Mouse (Mus musculus) G1E (cell line): Measurements from ENCODE around the gene Tmem144. TPM values are rescaled to one million over a fixed set of nuclear protein-coding genes. Genes with fewer than 3 reads are reported as not detected.

Experiments used
- ATAC-seq: 2 replicates; pipeline ENCODE4 v1.8.0; 2016; ENCODE audit warnings: mild to moderate bottlenecking; ENCODE audit not compliant: insufficient number of reproducible peaks, poor library complexity, low FRiP score, severe bottlenecking; ENCODE audit errors: extremely low read depth
- DNase-seq: peaks from one replicate; pipeline ENCODE4 v3.0.0; 2012; ENCODE audit warnings: low spot score
- H3K27me3 ChIP-seq: 2 replicates; pipeline ENCODE4 v1.6.1; 2012; ENCODE audit warnings: mild to moderate bottlenecking, low read length, inconsistent platforms; ENCODE audit not compliant: insufficient read depth
- H3K36me3 ChIP-seq: replicated peaks from 2 replicates; pipeline ENCODE3; 2012; ENCODE audit warnings: mild to moderate bottlenecking, inconsistent platforms
- H3K4me1 ChIP-seq: 2 replicates; pipeline ENCODE4 v1.6.1; 2012; ENCODE audit warnings: low read depth, low read length, inconsistent platforms, mixed read lengths; ENCODE audit not compliant: insufficient read depth
- H3K4me3 ChIP-seq: 2 replicates; pipeline ENCODE4 v1.5.1; 2012; ENCODE audit warnings: low read depth, mild to moderate bottlenecking, inconsistent platforms, low read length, moderate library complexity, mixed read lengths
- H3K9me3 ChIP-seq: replicated peaks from 2 replicates; pipeline ENCODE4 v1.6.1; 2012; ENCODE audit warnings: inconsistent platforms
- CTCF ChIP-seq: IDR thresholded peaks from 2 replicates; pipeline ENCODE4 v1.5.1; 2012; ENCODE audit warnings: low read depth, low read length, inconsistent platforms, mixed read lengths
- GATA1 ChIP-seq: IDR thresholded peaks from 2 replicates; pipeline ENCODE4 v1.6.1; 2012; ENCODE audit warnings: borderline replicate concordance, low read length, inconsistent platforms, mixed read lengths
- GATA2 ChIP-seq: IDR thresholded peaks from 2 replicates; pipeline ENCODE4 v1.6.1; 2012; ENCODE audit warnings: low read depth, low read length, inconsistent platforms, borderline replicate concordance
- POLR2AphosphoS5 ChIP-seq: IDR thresholded peaks from 2 replicates; pipeline ENCODE4 v1.6.1; 2012; ENCODE audit warnings: low read depth, low read length, inconsistent platforms; ENCODE audit not compliant: insufficient replicate concordance
- TAL1 ChIP-seq: conservative IDR thresholded peaks from 2 replicates; pipeline ENCODE4 v1.6.1; 2012; ENCODE audit warnings: low read depth, low read length, inconsistent platforms, mixed read lengths
- polyA plus RNA-seq: library from polyadenylated mRNA; stranded (reverse); fragments of >175 nt; gene quantifications from 2 replicates; pipeline ENCODE4 v1.2.3, GENCODE M21; 2012
- total RNA-seq, 2 experiments: library from RNA; stranded (forward) in 1 of 2; stranded (reverse) in 1 of 2; fragments of 200-1000 nt in 1 of 2; fragments of >200 nt in 1 of 2; fragmentation: Nextera tagmentation in 1 of 2; gene quantifications; 2 replicates each; pipeline ENCODE4 v1.2.3; 2014 to 2017

Tmem144 gene
- total RNA-seq (2014; fragmentation: Nextera tagmentation) (10.5 and 12.6 TPM in 2 replicates), total RNA-seq (2017) (34.7 and 42.9 TPM in 2 replicates), polyA plus RNA-seq (0.21 and 0.63 TPM in 2 replicates)

DNA sequence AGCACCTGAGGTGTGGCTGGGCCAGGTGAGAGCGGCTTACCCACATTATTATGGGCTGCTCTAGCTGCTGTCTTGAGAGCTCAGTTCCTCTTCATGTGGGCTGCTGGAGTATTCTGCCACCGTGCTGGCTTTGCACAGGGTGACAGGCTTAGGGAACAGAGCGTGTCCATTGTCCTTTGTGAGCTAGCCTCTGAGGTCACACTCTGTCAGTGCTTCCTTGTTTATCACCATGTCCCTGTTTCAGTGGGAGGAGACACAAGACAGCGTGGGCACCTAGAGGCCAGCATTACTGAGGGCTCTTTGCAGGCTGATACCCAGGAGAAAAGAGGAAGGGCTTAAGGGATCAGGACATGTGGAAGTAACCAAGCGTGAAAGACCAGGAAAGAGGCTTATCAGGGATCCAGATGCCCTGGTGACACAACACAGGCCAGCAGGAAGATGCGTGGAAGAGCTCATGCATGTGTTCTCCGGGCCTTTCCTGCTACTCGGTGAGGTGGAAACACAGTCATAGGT lies at the start of gene Tmem144:
TSS of gene Tmem144 (minus strand) at position 120 of the 513 bp plus-strand sequence.
- Histone ChIP-seq H3K4me3 (peak within 1 kb of the TSS; percentile 55; the same call in 1 of the 2 replicates), H3K36me3 (no peaks in the 10 kb centered on the region), H3K27me3 (no peaks in the 10 kb centered on the region), H3K4me1 (peaks cover 77% of the 10 kb centered on the region), H3K9me3 (no peaks in the 10 kb centered on the region)
- DNase-seq (peak; percentile 55), ATAC-seq (peak; percentile 81)
- TF ChIP-seq CTCF (no peak), TAL1 (peak; percentile 62; the same call in 1 of the 2 replicates), GATA1 (no peak), GATA2 (no peak), POLR2AphosphoS5 (no peak)

DNA sequence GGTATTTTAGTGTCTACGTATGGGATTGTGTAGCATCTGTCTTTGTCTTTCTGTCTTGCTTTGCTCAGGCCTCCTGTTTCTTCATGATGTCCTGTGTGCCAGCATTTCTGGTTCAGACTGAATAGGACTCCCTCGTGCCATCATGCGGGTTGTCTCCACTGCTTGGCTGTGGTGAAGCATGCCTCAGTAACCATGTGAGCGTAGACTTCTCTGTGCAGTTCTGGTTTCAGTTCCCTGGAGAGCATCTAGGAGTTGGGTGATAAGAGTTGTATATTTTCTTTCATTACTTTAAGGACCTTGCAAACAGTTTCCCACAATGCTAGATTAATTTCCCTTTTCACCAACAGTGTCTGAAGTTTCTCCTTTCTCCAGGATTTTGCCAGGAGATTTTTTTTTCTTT lies 49.2 kb upstream of the Tmem144 start:
- Histone ChIP-seq H3K4me1 (peaks cover 71% of the 10 kb centered on the region), H3K27me3 (no peaks in the 10 kb centered on the region), H3K4me3 (no peak overlapping the region; the same call in 1 of the 2 replicates), H3K9me3 (no peaks in the 10 kb centered on the region), H3K36me3 (peaks cover 61% of the 10 kb centered on the region)
- DNase-seq (no peak), ATAC-seq (no peak)
- no peak for TF ChIP-seq GATA1
- TF ChIP-seq GATA2: no peak
- TF ChIP-seq CTCF: no peak
- TF ChIP-seq TAL1: no peak
- no peak for TF ChIP-seq POLR2AphosphoS5

DNA sequence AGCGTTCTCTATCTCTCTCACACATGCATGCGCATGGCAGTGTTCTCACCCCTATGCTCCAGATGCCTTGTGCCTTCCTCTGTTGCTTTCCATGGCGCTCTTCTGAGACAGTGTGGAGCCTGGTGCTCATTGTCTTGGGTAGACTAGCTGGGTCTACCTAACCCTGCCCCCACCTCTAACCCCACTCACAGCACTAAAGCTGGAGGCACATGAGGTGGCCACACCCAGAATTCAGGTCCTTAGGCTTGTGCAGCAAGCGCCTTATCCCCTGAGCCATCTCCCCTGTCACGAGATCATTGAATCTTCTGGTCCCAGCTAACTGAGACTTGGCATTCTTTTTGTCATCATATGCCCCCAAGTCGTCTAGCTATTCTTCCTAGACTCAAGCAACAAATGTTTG lies 48.7 kb upstream of the Tmem144 start:
- TF ChIP-seq POLR2AphosphoS5 (no peak), CTCF (no peak), GATA2 (no peak), GATA1 (no peak), TAL1 (no peak)
- H3K27me3 ChIP-seq: no peaks in the 10 kb centered on the region
- ATAC-seq: peak; percentile 88
- H3K4me3 ChIP-seq: peak overlapping the region; percentile 27; the same call in 1 of the 2 replicates
- DNase-seq: no peak
- peaks cover 67% of the 10 kb centered on the region for H3K4me1 ChIP-seq
- H3K36me3 ChIP-seq: peaks cover 61% of the 10 kb centered on the region
- no peaks in the 10 kb centered on the region for H3K9me3 ChIP-seq

DNA sequence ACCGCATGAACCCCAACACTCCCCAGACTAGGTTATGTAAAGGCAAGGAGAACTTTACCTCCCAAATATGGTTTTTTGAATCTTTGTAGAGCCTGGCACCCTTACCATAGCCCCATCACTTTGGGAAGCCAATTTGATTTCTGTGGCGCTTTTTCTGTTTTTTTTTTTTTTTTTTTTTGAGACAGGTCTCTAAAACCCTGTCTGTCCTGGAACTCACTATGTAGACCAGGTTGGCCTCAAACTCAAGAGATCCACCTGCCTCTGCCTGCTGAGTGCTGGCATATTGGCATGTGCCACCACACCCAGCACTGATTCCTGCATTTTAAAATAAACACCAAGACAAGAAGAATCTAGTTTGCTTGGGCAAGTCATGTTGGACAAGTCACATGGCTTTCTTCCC lies 47.9 kb upstream of the Tmem144 start:
- Histone ChIP-seq H3K4me1 (peaks cover 60% of the 10 kb centered on the region), H3K36me3 (peaks cover 66% of the 10 kb centered on the region), H3K4me3 (no peak overlapping the region), H3K9me3 (no peaks in the 10 kb centered on the region), H3K27me3 (no peaks in the 10 kb centered on the region)
- ATAC-seq (no peak), DNase-seq (no peak)
- TF ChIP-seq GATA1 (no peak), CTCF (no peak), GATA2 (no peak), POLR2AphosphoS5 (no peak), TAL1 (no peak)

DNA sequence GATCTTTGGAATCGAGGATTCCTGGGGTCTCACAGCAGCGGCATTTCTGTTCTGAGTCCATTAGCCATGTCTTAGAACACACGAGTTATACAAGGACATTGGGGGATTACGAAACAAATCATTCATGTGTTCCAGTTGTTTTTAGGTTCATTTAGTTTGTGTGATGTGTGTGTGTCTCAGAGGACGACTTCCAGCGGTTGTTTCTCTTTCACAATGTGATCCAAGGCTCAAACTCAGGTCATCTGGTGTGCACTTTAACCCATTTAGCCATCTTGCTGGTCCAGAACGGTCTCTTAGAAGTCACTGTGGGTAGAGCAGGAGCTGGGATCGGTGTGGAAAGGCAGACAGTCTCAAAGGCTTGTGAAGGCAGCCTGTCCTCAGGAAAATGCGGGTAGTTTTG lies 47.3 kb upstream of the Tmem144 start:
- peaks cover 64% of the 10 kb centered on the region for H3K36me3 ChIP-seq
- no peaks in the 10 kb centered on the region for H3K9me3 ChIP-seq
- DNase-seq (no peak), ATAC-seq (no peak)
- peaks cover 54% of the 10 kb centered on the region for H3K4me1 ChIP-seq
- H3K4me3 ChIP-seq: no peak overlapping the region
- no peak for TF ChIP-seq CTCF
- TF ChIP-seq TAL1: no peak
- TF ChIP-seq POLR2AphosphoS5: no peak
- no peak for TF ChIP-seq GATA2
- no peak for TF ChIP-seq GATA1
- H3K27me3 ChIP-seq: no peaks in the 10 kb centered on the region

DNA sequence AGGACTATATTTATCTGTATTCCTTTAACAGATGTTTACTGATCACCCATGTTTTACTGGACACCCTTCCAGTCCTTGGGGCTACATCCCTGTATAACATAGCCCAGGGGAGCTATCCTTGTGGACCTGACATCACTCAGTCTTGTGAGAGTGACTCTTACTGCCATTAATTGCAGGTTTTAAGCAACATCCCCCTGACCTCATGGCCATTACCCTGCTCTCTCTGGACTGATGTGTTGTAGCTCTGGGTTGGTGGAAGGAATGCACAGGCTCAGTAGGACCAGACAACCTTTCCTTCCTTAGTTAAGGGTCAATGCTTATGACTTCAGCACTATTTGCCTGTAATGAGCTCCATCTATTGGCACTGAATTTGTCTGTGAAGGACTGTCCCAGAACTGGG lies 45.9 kb upstream of the Tmem144 start:
- TF ChIP-seq GATA1: no peak
- no peak for TF ChIP-seq CTCF
- TF ChIP-seq POLR2AphosphoS5: no peak
- TF ChIP-seq GATA2: no peak
- TF ChIP-seq TAL1: no peak
- Histone ChIP-seq H3K27me3 (no peaks in the 10 kb centered on the region), H3K9me3 (no peaks in the 10 kb centered on the region), H3K4me1 (peaks cover 42% of the 10 kb centered on the region), H3K4me3 (no peak overlapping the region), H3K36me3 (peaks cover 58% of the 10 kb centered on the region)
- no peak for DNase-seq
- no peak for ATAC-seq
